Mouse (Mus musculus): ENCODE measurements around the gene Psma4. TPM values are rescaled to one million over a fixed set of nuclear protein-coding genes. Genes with fewer than 3 reads are reported as not detected.
A peak's percentile ranks its signal among the peaks of the same experiment; 100 is the strongest.

Psma4 gene
- total and polyA plus RNA-seq, 2 experiments: 88.1 to 211 TPM

DNA sequence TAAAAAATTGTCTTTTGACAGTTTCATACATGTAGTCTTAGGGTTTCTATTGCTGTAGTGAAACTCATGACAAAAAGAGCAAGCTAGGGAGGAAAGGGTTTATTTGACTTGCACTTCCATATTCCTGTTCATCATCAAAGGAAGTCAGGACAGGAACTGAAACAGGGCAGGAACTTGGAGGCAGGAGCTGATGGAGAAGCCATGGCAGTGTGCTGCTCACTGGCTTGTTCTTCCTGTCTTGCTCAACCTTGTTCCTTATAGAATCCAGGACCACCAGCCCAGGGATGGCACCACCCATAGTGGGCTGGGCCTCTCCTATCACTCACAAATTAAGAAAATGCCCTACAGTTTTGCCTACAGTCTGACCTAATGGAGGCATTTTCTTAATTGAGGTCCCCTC, 13.1 kb downstream of the Psma4 start:
- DNase-seq (ENCODE audit: extremely low read depth, low read depth, low spot score): no peak
- no peak overlapping the region for H3K9ac ChIP-seq (ENCODE audit: low read depth, low read length)
- H3K36me3 ChIP-seq (ENCODE audit: control insufficient read depth, insufficient read depth, low read length): peaks cover 3% of the 10 kb centered on the region
- H3K79me2 ChIP-seq (ENCODE audit: control insufficient read depth, insufficient read depth, low read length): no peaks in the 10 kb centered on the region
- H3K4me1 ChIP-seq (ENCODE audit: control insufficient read depth, insufficient read depth, low read length): peaks cover 9% of the 10 kb centered on the region; the same call in 1 of the 2 replicates
- H3K4me3 ChIP-seq (ENCODE audit: insufficient read depth, low read depth, low read length): no peak overlapping the region
- no peak for TF ChIP-seq POLR2A (IDR thresholded peaks at IDR 0.05; ENCODE audit: extremely low read depth, insufficient read depth, low read length)
- no peak for TF ChIP-seq CTCF (IDR thresholded peaks at IDR 0.05; ENCODE audit: low read depth, low read length)
- no peaks in the 10 kb centered on the region for H3K27me3 ChIP-seq (ENCODE audit: control insufficient read depth, insufficient read depth, low read length)
- H3K27ac ChIP-seq (replicated peaks; ENCODE audit: insufficient read depth, low read depth, low read length): no peak overlapping the region

GRCm38 (mm10) chr9:54969972-54970637, 19.5 kb downstream of the Psma4 start:
- H3K36me3 ChIP-seq (ENCODE audit: control insufficient read depth, insufficient read depth, low read length): no peaks in the 10 kb centered on the region

DNA sequence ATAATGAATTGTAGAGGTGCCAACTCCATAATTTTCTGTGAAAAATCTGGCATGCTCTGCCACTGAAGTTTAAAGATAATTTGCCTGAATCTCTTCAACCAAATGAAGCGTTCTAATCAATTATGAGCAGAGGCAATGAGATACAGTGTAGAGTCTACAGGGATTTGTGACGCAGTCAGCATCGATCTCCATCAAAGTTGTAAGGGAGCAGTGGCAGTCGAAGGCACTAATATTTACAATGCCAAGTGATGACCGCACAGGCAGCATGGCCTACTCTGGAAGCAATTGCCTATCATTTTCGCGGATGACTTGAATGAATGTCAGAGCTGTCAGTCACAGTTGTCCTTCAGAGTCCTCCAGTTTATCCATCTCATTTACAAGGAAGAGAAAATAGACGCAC, 30.1 kb downstream of the Psma4 start, which contains the start of gene Chrna5:
TSS of gene Chrna5 (plus strand) at position 207 of the 400 bp plus-strand sequence.
- Histone ChIP-seq H3K4me3 (ENCODE audit: insufficient read depth, low read depth, low read length) (peak within 1 kb of the TSS; percentile 46; the same call in 1 of the 2 replicates), H3K9ac (ENCODE audit: low read depth, low read length) (no peak within 1 kb of the TSS), H3K36me3 (ENCODE audit: control insufficient read depth, insufficient read depth, low read length) (no peaks in the 10 kb centered on the region), H3K79me2 (ENCODE audit: control insufficient read depth, insufficient read depth, low read length) (no peaks in the 10 kb centered on the region), H3K27me3 (ENCODE audit: control insufficient read depth, insufficient read depth, low read length) (peaks cover 24% of the 10 kb centered on the region), H3K4me1 (ENCODE audit: control insufficient read depth, insufficient read depth, low read length) (peaks cover 5% of the 10 kb centered on the region), H3K27ac (replicated peaks; ENCODE audit: insufficient read depth, low read depth, low read length) (no peak within 1 kb of the TSS)
- no peak for TF ChIP-seq CTCF (IDR thresholded peaks at IDR 0.05; ENCODE audit: low read depth, low read length)
- no peak for DNase-seq (ENCODE audit: extremely low read depth, low read depth, low spot score)
- WGBS: 70% methylated on average over 8 of the region's 8 CpGs

More at GRCm38 (mm10) chr9:54969972-54970637, 19.5 kb downstream of the Psma4 start:
- Histone ChIP-seq H3K9ac (ENCODE audit: low read depth, low read length) (no peak overlapping the region), H3K4me1 (ENCODE audit: control insufficient read depth, insufficient read depth, low read length) (no peaks in the 10 kb centered on the region), H3K4me3 (ENCODE audit: insufficient read depth, low read depth, low read length) (no peak overlapping the region), H3K27me3 (ENCODE audit: control insufficient read depth, insufficient read depth, low read length) (no peaks in the 10 kb centered on the region), H3K79me2 (ENCODE audit: control insufficient read depth, insufficient read depth, low read length) (no peaks in the 10 kb centered on the region), H3K27ac (replicated peaks; ENCODE audit: insufficient read depth, low read depth, low read length) (no peak overlapping the region)
- no peak for TF ChIP-seq CTCF (IDR thresholded peaks at IDR 0.05; ENCODE audit: low read depth, low read length)
- TF ChIP-seq POLR2A (IDR thresholded peaks at IDR 0.05; ENCODE audit: extremely low read depth, insufficient read depth, low read length): no peak
- 57% methylated on average over 8 of the region's 8 CpGs for WGBS
- no peak for DNase-seq (ENCODE audit: extremely low read depth, low read depth, low spot score)

DNA sequence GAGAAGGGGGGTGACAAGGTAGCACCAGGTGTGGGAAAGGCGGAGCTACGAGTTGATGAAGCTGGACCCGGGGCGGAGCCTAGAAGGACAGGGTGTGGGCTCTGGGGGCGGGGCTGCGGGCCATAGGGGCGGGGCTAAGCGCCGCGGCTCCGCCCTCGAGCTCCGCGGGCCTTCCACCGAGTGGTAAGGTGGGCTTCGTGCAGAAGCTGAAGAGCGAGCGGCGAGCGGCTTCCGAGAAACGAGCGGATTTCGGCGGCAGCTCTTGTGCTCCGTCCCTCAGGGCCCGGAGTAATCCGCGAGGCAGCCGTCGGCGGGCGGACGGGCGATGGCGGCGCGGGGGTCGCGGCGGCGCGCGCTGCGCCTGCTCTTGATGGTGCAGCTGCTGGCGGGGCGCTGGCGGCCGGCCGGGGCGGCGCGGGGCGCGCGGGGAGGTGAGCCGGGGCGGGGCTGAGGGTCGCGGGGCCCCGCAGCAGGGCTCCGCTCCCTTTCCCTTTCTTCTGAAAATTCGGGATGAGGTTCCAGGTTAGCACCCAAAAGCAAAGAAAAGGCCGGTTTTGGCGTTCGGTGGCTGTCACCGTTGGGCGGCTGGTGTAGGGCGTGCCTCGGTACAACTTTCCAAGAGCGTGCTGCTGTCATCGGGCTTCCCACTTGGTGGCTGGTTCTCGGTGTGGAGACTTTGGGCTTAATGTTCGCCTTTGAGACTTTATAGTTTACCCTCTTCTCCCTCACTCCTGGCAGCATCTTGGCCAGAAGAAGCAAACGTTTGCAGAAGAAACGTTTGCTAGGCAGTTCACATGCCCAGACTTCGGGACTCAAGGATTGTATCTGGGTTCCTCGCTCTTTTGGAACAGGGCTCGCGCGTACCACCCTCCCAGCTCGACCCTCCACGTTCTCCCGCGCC, 31.0 kb downstream of the Psma4 start:
- Histone ChIP-seq H3K9ac (ENCODE audit: low read depth, low read length) (no peak overlapping the region), H3K4me3 (ENCODE audit: insufficient read depth, low read depth, low read length) (peak overlapping the region; percentile 46; the same call in 1 of the 2 replicates), H3K27ac (replicated peaks; ENCODE audit: insufficient read depth, low read depth, low read length) (no peak overlapping the region), H3K27me3 (ENCODE audit: control insufficient read depth, insufficient read depth, low read length) (peaks cover 24% of the 10 kb centered on the region), H3K79me2 (ENCODE audit: control insufficient read depth, insufficient read depth, low read length) (no peaks in the 10 kb centered on the region), H3K36me3 (ENCODE audit: control insufficient read depth, insufficient read depth, low read length) (no peaks in the 10 kb centered on the region), H3K4me1 (ENCODE audit: control insufficient read depth, insufficient read depth, low read length) (peaks cover 5% of the 10 kb centered on the region)
- 2% methylated on average over 84 of the region's 85 CpGs for WGBS
- TF ChIP-seq POLR2A (IDR thresholded peaks at IDR 0.05; ENCODE audit: extremely low read depth, insufficient read depth, low read length): no peak
- TF ChIP-seq CTCF (IDR thresholded peaks at IDR 0.05; ENCODE audit: low read depth, low read length): no peak
- no peak for DNase-seq (ENCODE audit: extremely low read depth, low read depth, low spot score)

GRCm38 (mm10) chr9:54982401-54982800, 31.8 kb downstream of the Psma4 start:
- H3K27me3 ChIP-seq (ENCODE audit: control insufficient read depth, insufficient read depth, low read length): peaks cover 24% of the 10 kb centered on the region
- TF ChIP-seq CTCF (IDR thresholded peaks at IDR 0.05; ENCODE audit: low read depth, low read length): no peak
- TF ChIP-seq POLR2A (IDR thresholded peaks at IDR 0.05; ENCODE audit: extremely low read depth, insufficient read depth, low read length): no peak

More at GRCm38 (mm10) chr9:54982401-54982800, 31.8 kb downstream of the Psma4 start:
- Histone ChIP-seq H3K79me2 (ENCODE audit: control insufficient read depth, insufficient read depth, low read length) (no peaks in the 10 kb centered on the region), H3K4me1 (ENCODE audit: control insufficient read depth, insufficient read depth, low read length) (peaks cover 5% of the 10 kb centered on the region), H3K9ac (ENCODE audit: low read depth, low read length) (no peak overlapping the region), H3K4me3 (ENCODE audit: insufficient read depth, low read depth, low read length) (no peak overlapping the region), H3K36me3 (ENCODE audit: control insufficient read depth, insufficient read depth, low read length) (no peaks in the 10 kb centered on the region), H3K27ac (replicated peaks; ENCODE audit: insufficient read depth, low read depth, low read length) (no peak overlapping the region)
- DNase-seq (ENCODE audit: extremely low read depth, low read depth, low spot score): no peak
- 22% methylated on average over 7 of the region's 7 CpGs for WGBS
